Mouse (Mus musculus) olfactory bulb, adult 2 months (tissue): ENCODE results near the gene Ccdc157.

Experiments used
- CTCF ChIP-seq: fragments of 200-500 bp; IDR thresholded peaks from 2 replicates; pipeline ENCODE4 v1.5.1; 2012; ENCODE audit warnings: low read depth, mild to moderate bottlenecking, low read length, moderate library complexity; ENCODE audit not compliant: insufficient read depth
- POLR2A ChIP-seq: fragments of 200-500 bp; IDR thresholded peaks from 2 replicates; pipeline ENCODE4 v1.6.1; 2012; ENCODE audit warnings: mild to moderate bottlenecking, low read depth, low read length, moderate library complexity; ENCODE audit not compliant: insufficient read depth

DNA sequence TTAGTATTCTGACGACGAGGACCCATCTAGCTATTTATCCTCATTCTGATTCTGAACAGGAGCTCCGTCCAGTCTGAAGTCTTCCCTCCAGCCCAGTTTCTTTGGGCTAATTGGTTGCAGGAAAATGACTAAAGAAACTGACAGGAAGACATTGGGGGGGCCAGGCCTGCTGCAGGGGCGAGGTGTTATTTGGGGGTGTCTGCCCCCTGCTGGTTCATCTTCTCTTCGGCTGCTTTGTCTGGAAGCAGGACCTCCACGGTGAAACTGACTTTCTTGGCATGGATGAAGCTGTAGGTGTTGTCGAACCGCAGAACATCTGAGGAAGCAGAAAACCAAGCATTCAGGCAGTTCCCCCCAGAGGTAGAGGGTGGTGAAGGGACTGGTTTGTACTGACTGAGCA lies 62.0 kb downstream of the Ccdc157 start:
- TF ChIP-seq POLR2A, result no peak
- no peak for TF ChIP-seq CTCF
